Mouse (Mus musculus): Measurements from ENCODE around the gene Macrod1.

- no peak for TF ChIP-seq POLR2A (IDR thresholded peaks at IDR 0.05; ENCODE audit: borderline replicate concordance, low read depth, low read length)
- no peak for TF ChIP-seq CTCF (IDR thresholded peaks at IDR 0.05; ENCODE audit: low read depth, low read length)
Measured at GRCm38 (mm10) chr19:7189026-7189425, 132.4 kb downstream of the Macrod1 start.

All from bone marrow macrophage, adult 2 months (primary cell).